Mouse (Mus musculus) heart, adult 2 months (tissue): ENCODE data around the gene Parva.

Source experiments
- CTCF ChIP-seq: fragments of 200-600 bp; IDR thresholded peaks from 2 replicates; pipeline ENCODE4 v1.8.1; 2022; ENCODE audit warnings: antibody characterized with exemption, mild to moderate bottlenecking, moderate library complexity
- POLR2A ChIP-seq: fragments of 200-500 bp; IDR thresholded peaks from 2 replicates; pipeline ENCODE4 v1.6.1; 2011; ENCODE audit warnings: mild to moderate bottlenecking, low read depth, low read length, control low read depth; ENCODE audit not compliant: insufficient read depth

DNA sequence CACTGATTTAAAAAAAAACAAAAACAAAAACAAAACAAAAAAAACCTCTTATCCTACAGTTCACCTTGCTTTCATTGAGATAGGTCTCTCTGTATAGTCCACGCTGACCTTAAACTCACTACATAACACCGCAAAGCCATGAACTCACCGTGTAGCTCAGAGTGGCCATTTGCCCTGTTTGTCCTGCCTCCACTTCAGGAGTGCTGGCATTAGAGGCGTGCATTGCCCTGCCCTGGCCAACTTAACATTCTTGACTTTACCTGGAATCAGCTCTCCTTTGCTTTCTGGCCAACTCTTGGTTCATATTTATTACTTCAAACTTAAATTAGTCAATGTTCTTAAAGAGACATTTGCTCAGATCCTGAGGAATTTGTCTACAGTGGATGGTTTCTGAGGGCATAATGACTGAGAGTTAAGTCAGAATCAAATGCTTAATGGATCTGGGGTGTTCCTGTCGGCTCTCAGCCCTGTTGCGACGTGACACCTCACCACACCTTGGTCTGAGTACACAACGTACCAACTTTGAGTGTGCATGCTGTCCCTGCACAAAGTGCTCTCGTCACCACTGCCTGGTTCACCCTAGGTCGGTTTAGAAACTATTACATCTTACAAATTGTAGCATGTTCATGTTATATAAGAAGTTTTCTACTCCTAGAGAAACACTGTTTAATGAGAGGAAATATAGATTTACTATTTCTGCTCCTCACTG, 207.4 kb downstream of the Parva start:
- TF ChIP-seq CTCF (no peak), POLR2A (no peak)
